Mouse (Mus musculus) urinary bladder, postnatal 10 days (tissue): ENCODE data around the gene Wdr5b.
A peak's percentile ranks its signal among the peaks of the same experiment; 100 is the strongest.

ENCODE experiments used
- DNase-seq: peaks from one replicate; pipeline ENCODE4 v3.0.0; 2022; ENCODE audit warnings: low spot score

The Wdr5b gene

DNA sequence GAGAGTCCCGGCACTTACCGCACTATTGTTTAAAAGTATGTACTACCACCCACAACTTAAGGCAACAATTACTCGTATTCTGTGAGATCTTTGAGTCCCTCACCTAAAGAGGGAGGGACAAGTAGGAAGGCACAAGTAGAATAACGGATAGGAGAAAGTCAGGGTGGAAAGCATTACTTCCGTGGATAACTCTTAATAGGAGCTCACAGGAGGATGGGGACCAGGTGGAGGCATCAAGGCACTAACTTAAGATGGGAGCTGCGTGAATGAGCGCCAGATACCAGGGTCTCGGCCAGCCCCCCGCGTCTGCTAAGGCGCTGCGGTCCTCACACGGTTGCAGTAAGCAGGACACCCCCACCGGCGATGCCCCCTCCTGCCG is 30.1 kb downstream of the Wdr5b start:
- no peak for DNase-seq

- DNase-seq, result peak; percentile 70
Measured at GRCm38 (mm10) chr16:36071450-36072379, 30.7 kb downstream of the Wdr5b start, which contains the start of the genes Fam162a and Ccdc58. Gene Fam162a, minus strand, starts transcription at chr16:36071594. Gene Ccdc58, plus strand, starts transcription at chr16:36071685.

GRCm38 (mm10) chr16:36072410-36073011 is 31.5 kb downstream of the Wdr5b start:
- no peak for DNase-seq

GRCm38 (mm10) chr16:36074772-36075171 is 33.8 kb downstream of the Wdr5b start:
- DNase-seq, result no peak

DNA sequence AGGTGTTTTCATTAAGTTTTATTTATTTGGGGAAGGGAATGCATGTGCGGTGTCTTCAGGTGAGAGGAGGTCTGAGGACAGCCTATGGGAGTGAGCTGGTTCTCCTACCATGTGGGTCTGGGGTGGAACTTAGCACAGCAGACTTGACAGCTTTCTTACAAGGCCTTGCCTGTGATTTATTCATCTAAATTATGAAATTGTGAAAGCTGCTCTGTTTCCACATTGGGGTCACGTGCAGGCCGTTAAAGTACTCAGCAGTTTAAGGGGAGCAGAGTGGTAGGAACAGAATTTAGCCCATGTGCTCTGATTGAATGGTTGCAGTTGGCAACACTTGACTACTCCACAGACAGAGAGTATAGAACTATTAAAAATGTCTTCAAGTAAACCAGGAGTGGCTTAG is 38.9 kb downstream of the Wdr5b start:
- DNase-seq, result no peak

DNA sequence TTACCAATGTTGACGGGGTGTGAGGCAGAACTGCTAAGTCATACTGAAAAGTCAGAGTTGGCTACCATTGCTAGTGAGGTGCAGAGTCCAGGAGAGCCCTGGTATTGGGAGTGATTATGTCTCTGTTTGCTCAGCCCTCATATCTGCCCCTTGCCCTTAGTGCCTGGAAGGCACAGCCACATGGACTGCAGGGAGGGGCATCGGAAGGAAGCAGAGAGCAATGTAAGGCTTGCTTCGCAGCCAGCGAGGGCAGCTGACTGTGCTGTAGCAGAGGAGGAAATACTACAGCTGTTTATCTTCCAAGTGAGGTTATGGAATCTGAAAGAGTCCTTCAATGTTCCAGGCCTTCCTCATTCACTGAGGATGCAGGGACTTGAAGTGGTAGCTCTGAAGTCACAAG is 46.9 kb downstream of the Wdr5b start:
- DNase-seq, result no peak

DNA sequence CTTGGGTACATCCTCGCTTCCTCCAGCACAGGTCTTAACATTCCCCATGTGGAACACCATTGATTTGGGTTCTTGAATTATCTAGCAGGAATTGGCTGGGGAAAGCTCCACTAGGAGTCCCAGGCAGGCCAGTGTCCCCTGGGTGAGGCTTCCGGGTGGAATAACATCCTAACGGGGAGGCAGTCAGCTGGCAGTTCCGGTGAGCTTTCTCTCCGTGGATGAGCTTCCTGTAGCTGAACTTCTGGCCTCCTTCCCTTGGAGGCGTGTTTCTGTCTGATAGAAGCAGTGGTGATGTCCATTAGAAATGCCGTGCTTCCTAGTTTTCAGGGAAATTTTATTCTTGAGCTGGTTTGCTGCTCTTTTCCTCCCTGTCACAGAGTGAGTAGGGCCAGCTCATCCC is 48.1 kb downstream of the Wdr5b start:
- no peak for DNase-seq

DNA sequence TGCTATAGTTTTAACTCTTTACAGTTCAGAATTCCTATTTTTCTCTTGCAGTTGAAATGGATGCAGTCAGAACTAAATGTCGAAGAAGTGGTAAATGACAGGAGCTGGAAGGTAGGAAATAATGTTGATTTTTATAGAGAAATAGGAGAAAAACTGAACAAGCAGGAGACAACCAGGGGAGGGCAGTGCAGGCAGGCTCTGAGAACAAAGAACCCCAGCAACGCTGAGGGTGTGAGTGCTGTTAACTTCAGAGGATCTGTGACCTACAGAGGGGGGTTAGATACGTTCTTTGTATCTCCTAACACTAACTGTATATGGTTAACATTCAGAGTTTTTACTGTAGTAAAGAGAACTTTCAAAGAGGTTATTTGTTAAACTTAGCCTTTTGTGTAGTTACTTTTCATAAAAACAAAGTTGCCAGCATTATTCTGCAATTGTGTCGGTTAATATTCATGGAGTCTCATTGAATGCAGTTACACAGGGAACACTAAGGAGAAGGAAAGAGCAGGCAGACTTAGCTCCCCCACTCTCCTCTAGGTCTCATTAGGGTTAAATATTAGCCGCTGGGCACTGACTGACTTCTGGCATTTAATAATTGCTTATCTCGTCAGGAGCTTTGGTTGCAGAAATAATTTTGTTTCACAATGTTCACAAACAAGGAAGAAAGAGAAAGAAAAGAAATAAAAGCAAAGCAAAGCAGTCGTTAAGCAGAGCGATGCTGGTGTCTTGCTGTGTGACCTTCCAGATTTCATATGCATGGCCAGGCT is 49.0 kb downstream of the Wdr5b start:
- DNase-seq, result no peak

- DNase-seq, result no peak
Measured at GRCm38 (mm10) chr16:36090785-36091509, 50.0 kb downstream of the Wdr5b start.
